Mouse (Mus musculus) lung, embryonic 14.5 days (tissue): Measurements from ENCODE around the gene Ube2a. TPM values are rescaled to one million over a fixed set of nuclear protein-coding genes. Genes with fewer than 3 reads are reported as not detected.

Experiments
- ATAC-seq: fragments of 200-750 bp; cut with Nextera tagmentation; 2 replicates; pipeline ENCODE4 v1.8.0; 2017; ENCODE audit warnings: mild to moderate bottlenecking, moderate TSS enrichment, moderate library complexity; ENCODE audit not compliant: insufficient read depth
- DNase-seq: peaks from one replicate; pipeline ENCODE4 v3.0.0-alpha.2; 2015
- H3K27ac ChIP-seq: fragments of 300-500 bp; sonication (generic); 2 replicates; pipeline ENCODE4 v1.5.1; 2014; ENCODE audit warnings: low read depth, mild to moderate bottlenecking, moderate library complexity
- H3K27me3 ChIP-seq: fragments of 300-500 bp; sonication (generic); 2 replicates; pipeline ENCODE4 v1.6.1; 2014; ENCODE audit warnings: low read length, control low read depth; ENCODE audit not compliant: insufficient read depth
- H3K36me3 ChIP-seq: fragments of 300-500 bp; sonication (generic); 2 replicates; pipeline ENCODE4 v1.6.1; 2014; ENCODE audit warnings: control low read depth; ENCODE audit not compliant: insufficient read depth
- H3K4me1 ChIP-seq: fragments of 300-500 bp; sonication (generic); 2 replicates; pipeline ENCODE4 v1.6.1; 2014; ENCODE audit warnings: antibody characterized with exemption, control low read depth; ENCODE audit not compliant: insufficient read depth
- H3K4me2 ChIP-seq: fragments of 300-500 bp; sonication (generic); 2 replicates; pipeline ENCODE4 v1.6.1; 2014; ENCODE audit warnings: mild to moderate bottlenecking
- H3K4me3 ChIP-seq: fragments of 300-500 bp; sonication (generic); 2 replicates; pipeline ENCODE4 v1.5.1; 2014; ENCODE audit warnings: low read depth, low read length
- H3K9ac ChIP-seq: fragments of 300-500 bp; sonication (generic); 2 replicates; pipeline ENCODE4 v1.6.1; 2014
- H3K9me3 ChIP-seq: fragments of 300-500 bp; sonication (generic); 2 replicates; pipeline ENCODE4 v1.6.1; 2016; ENCODE audit warnings: low read depth, low read length, control low read depth
- CTCF ChIP-seq: IDR thresholded peaks from 2 replicates; pipeline ENCODE4 v1.5.1; 2016; ENCODE audit warnings: antibody characterized with exemption, low read depth
- WGBS: fragments of 180-500 bp; shearing (Covaris S2); extraction: QIAGEN DNeasy Blood & Tissue Kit; methylation state at CpG from one replicate; pipeline ENCODE4 v1.1.7; 2014; 5-methylcytosine and 5-hydroxymethylcytosine counted together
- polyA plus RNA-seq: library from polyadenylated mRNA; unstranded; fragments of >200 nt; fragmentation: Nextera tagmentation; extraction: Ambion mirVana; gene quantifications from 2 replicates; pipeline ENCODE4 v1.2.1, GENCODE M21; 2014

Ube2a gene
- polyA plus RNA-seq, 1 experiment from 2014 or later = 140 TPM

DNA sequence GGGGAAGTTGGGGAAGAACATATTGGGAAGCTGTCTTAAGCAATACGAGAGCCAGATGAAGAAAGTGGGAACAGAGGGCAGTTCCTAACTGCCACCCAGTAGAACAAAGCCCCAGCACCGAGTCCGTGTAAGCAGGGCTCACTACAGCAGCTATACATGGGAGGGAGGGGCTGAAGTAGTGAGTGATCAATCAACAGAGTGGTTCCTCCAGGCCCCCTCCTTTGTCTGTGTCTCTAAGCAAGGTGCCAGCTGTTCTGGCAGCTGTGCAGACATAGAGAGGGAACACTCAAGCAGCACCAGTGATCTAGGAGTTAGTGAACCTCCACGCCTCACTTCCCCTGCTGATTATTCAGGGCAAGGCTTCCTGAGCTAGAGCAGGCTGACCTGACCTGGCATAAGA is 56.0 kb downstream of the Ube2a start:
- no peak for DNase-seq
- H3K27ac ChIP-seq = no peak overlapping the region
- no peak overlapping the region for H3K4me3 ChIP-seq
- WGBS = 64% methylated on average over 4 of the region's 4 CpGs
- H3K27me3 ChIP-seq = no peaks in the 10 kb centered on the region
- H3K4me1 ChIP-seq = no peaks in the 10 kb centered on the region
- H3K36me3 ChIP-seq = no peaks in the 10 kb centered on the region
- H3K9ac ChIP-seq = no peak overlapping the region
- no peak for TF ChIP-seq CTCF
- H3K4me2 ChIP-seq = no peak overlapping the region
- no peak for ATAC-seq
- no peaks in the 10 kb centered on the region for H3K9me3 ChIP-seq

DNA sequence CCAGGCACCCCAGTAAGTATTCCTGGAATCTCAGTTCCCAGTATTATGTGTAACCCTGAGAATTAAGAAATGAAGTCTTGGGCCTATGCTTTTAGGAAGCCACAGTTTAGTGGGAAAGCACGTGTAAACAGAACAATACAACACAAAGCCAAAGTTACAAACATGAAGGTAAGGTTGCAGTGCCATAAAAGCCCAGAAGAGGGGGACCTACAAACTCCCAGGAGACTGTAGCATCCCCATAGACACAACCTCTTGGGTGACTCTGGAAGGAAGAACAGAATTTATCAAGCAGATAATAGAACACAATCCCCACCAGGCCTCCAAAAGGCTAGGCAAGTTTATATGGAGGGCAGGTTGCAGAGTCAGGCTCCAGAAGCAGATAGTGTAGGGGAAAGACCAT is 56.9 kb downstream of the Ube2a start:
- H3K4me3 ChIP-seq = no peak overlapping the region
- H3K27ac ChIP-seq = no peak overlapping the region
- peak; percentile 42 for DNase-seq
- H3K36me3 ChIP-seq = no peaks in the 10 kb centered on the region
- no peak overlapping the region for H3K9ac ChIP-seq
- 50% methylated on average over 1 of the region's 1 CpGs for WGBS
- H3K27me3 ChIP-seq = no peaks in the 10 kb centered on the region
- peak; percentile 43; the same call in 1 of the 2 replicates for TF ChIP-seq CTCF
- no peak for ATAC-seq
- no peak overlapping the region for H3K4me2 ChIP-seq
- H3K4me1 ChIP-seq = no peaks in the 10 kb centered on the region
- no peaks in the 10 kb centered on the region for H3K9me3 ChIP-seq

Other genes with a start within 250 kb of the Ube2a start
- 3.1 TPM in 2 replicates for gene Akap17b, start 228.5 kb upstream of the Ube2a start, polyA plus RNA-seq
- gene Slc25a43, start 130.2 kb upstream of the Ube2a start, polyA plus RNA-seq = 0.92 and 1.5 TPM in 2 replicates
- 690 and 709 TPM in 2 replicates for gene Slc25a5, start 78.2 kb upstream of the Ube2a start, polyA plus RNA-seq
- gene C330007P06Rik, start 211 bp downstream of the Ube2a start, polyA plus RNA-seq = 37.9 and 39.2 TPM in 2 replicates
- gene Nkrf, start 29.0 kb downstream of the Ube2a start, polyA plus RNA-seq = 2.8 and 2.9 TPM in 2 replicates
- 18.6 and 19.7 TPM in 2 replicates for gene Sept6, start 117.9 kb downstream of the Ube2a start, polyA plus RNA-seq
- 0.18 TPM in 1 of 2 replicates, not detected in the other for gene Sowahd, start 174.9 kb downstream of the Ube2a start, polyA plus RNA-seq
- 600 and 683 TPM in 2 replicates for gene Rpl39, start 211.5 kb downstream of the Ube2a start, polyA plus RNA-seq
- 19.0 and 19.3 TPM in 2 replicates for gene Upf3b, start 236.4 kb downstream of the Ube2a start, polyA plus RNA-seq